Comparison of ENCODE assay signal across 16 mouse cellular contexts in the genomic region with DNA sequence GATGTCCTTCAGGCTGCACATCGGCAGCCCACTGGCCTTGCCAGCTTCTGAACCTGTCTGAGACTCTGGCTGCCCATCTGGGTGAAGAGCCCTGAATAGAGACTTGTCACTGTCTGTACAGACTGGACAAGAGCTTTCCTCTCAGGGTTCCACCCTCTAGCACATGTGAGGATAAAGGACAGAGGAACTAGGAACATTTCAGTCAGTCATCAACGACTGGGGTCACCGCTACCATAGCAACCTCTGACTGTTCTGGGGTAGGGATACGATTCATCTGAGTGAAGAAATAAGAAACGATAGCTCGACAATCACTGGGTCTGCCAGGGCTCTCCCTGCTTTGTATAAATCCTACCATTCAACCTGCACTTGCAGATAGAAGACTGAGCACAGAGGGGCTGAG.
DNase-seq lines count a peak whose midpoint lies in the region; ATAC-seq and TF ChIP-seq lines count a peak whose summit lies in the region.
"Had no signal": no experiment of that assay in that cellular context is flagged by ENCODE, and none has a peak within 500 bp of the region (broad histone marks: within the 10 kb centered on the region; RNA-seq: fewer than 3 reads in every experiment).

No protein-coding gene starts in this region.

- no peak overlapping the region for H3K4me2 ChIP-seq in forebrain, embryonic 16.5 days (ENCODE audit: low read length)
- H3K4me2 ChIP-seq in forebrain, embryonic 14.5 days (ENCODE audit: low read length): no peak overlapping the region
- H3K4me2 ChIP-seq in hindbrain, postnatal 0 days (ENCODE audit: low read depth, low read length): no peak overlapping the region
- no peak overlapping the region for H3K4me2 ChIP-seq in intestine, postnatal 0 days (replicated peaks; ENCODE audit: low read depth)

- no peaks in the 10 kb centered on the region for H3K27me3 ChIP-seq in forebrain, embryonic 10.5 days (ENCODE audit: poor library complexity, severe bottlenecking)
- H3K27me3 ChIP-seq in forebrain, embryonic 16.5 days (replicated peaks; ENCODE audit: control insufficient read depth, insufficient read depth, low read length): no peaks in the 10 kb centered on the region
- H3K27me3 ChIP-seq in forebrain, embryonic 14.5 days (replicated peaks; ENCODE audit: control insufficient read depth, insufficient read depth, low read length): no peaks in the 10 kb centered on the region
- no peaks in the 10 kb centered on the region for H3K27me3 ChIP-seq in hindbrain, postnatal 0 days (ENCODE audit: insufficient read depth, low read length)
- H3K27me3 ChIP-seq in intestine, postnatal 0 days (replicated peaks; ENCODE audit: control insufficient read depth, insufficient read depth, low read length): no peaks in the 10 kb centered on the region
- H3K27me3 ChIP-seq: Patski had no signal

- no peak for TF ChIP-seq CTCF in hindbrain, postnatal 0 days (IDR thresholded peaks at IDR 0.05; ENCODE audit: low read depth)
- TF ChIP-seq CTCF in intestine, postnatal 0 days (IDR thresholded peaks at IDR 0.05; ENCODE audit: low read depth): no peak

- peaks cover 2% of the 10 kb centered on the region; the same call in 1 of the 2 replicates for H3K9me3 ChIP-seq in forebrain, embryonic 10.5 days
- H3K9me3 ChIP-seq in forebrain, embryonic 16.5 days (ENCODE audit: control insufficient read depth, low read length): no peaks in the 10 kb centered on the region
- no peaks in the 10 kb centered on the region for H3K9me3 ChIP-seq in forebrain, embryonic 14.5 days (replicated peaks; ENCODE audit: control insufficient read depth, low read length)
- no peaks in the 10 kb centered on the region for H3K9me3 ChIP-seq in hindbrain, postnatal 0 days (ENCODE audit: low read length)
- H3K9me3 ChIP-seq in intestine, postnatal 0 days (ENCODE audit: control insufficient read depth): no peaks in the 10 kb centered on the region

- peak overlapping the region; percentile 76 for H3K27ac ChIP-seq in forebrain, embryonic 10.5 days
- no peak overlapping the region for H3K27ac ChIP-seq in forebrain, embryonic 16.5 days (ENCODE audit: low read length)
- no peak overlapping the region for H3K27ac ChIP-seq in forebrain, embryonic 14.5 days (ENCODE audit: low read depth, low read length)
- peak overlapping the region; percentile 34; the same call in 1 of the 2 replicates for H3K27ac ChIP-seq in hindbrain, postnatal 0 days
- no peak overlapping the region for H3K27ac ChIP-seq in intestine, postnatal 0 days (ENCODE audit: low read depth, low read length)
- H3K27ac ChIP-seq: layer of hippocampus, adult 2 months had no signal

- no peak overlapping the region for H3K9ac ChIP-seq in forebrain, embryonic 16.5 days (replicated peaks; ENCODE audit: low read depth, low read length)
- H3K9ac ChIP-seq in forebrain, embryonic 14.5 days (ENCODE audit: low read length): 0 out of 2 replicates have a peak overlapping the region, but pooled peaks have one; percentile 26
- H3K9ac ChIP-seq in hindbrain, postnatal 0 days (replicated peaks; ENCODE audit: low read length): no peak overlapping the region
- H3K9ac ChIP-seq in intestine, postnatal 0 days (ENCODE audit: low read depth, low read length): no peak overlapping the region

- H3K36me3 ChIP-seq in forebrain, embryonic 10.5 days (replicated peaks): peaks cover 7% of the 10 kb centered on the region
- H3K36me3 ChIP-seq in forebrain, embryonic 16.5 days (ENCODE audit: control insufficient read depth, insufficient read depth): no peaks in the 10 kb centered on the region
- no peaks in the 10 kb centered on the region for H3K36me3 ChIP-seq in forebrain, embryonic 14.5 days (ENCODE audit: control insufficient read depth, insufficient read depth, low read length)
- H3K36me3 ChIP-seq in hindbrain, postnatal 0 days (ENCODE audit: insufficient read depth, low read length): no peaks in the 10 kb centered on the region
- H3K36me3 ChIP-seq in intestine, postnatal 0 days (ENCODE audit: control insufficient read depth, insufficient read depth): no peaks in the 10 kb centered on the region

- peaks cover 83% of the 10 kb centered on the region for H3K4me1 ChIP-seq in forebrain, embryonic 10.5 days
- H3K4me1 ChIP-seq in forebrain, embryonic 16.5 days (replicated peaks; ENCODE audit: control insufficient read depth, insufficient read depth, low read length): peaks cover 33% of the 10 kb centered on the region
- H3K4me1 ChIP-seq in forebrain, embryonic 14.5 days (ENCODE audit: control insufficient read depth, insufficient read depth, low read length): peaks cover 41% of the 10 kb centered on the region
- H3K4me1 ChIP-seq in hindbrain, postnatal 0 days (ENCODE audit: insufficient read depth, low read length): peaks cover 8% of the 10 kb centered on the region
- H3K4me1 ChIP-seq in intestine, postnatal 0 days (replicated peaks; ENCODE audit: control insufficient read depth, insufficient read depth, low read length): no peaks in the 10 kb centered on the region

- WGBS in forebrain, embryonic 10.5 days: 47% methylated on average over 6 of the region's 6 CpGs
- WGBS in forebrain, embryonic 16.5 days: 27% methylated on average over 6 of the region's 6 CpGs
- WGBS in forebrain, embryonic 14.5 days: 32% methylated on average over 6 of the region's 6 CpGs
- 18% methylated on average over 6 of the region's 6 CpGs for WGBS in hindbrain, postnatal 0 days
- WGBS in intestine, postnatal 0 days: 60% methylated on average over 6 of the region's 6 CpGs

- no peak overlapping the region for H3K4me3 ChIP-seq in forebrain, embryonic 10.5 days
- H3K4me3 ChIP-seq in forebrain, embryonic 16.5 days (replicated peaks; ENCODE audit: low read length): no peak overlapping the region
- H3K4me3 ChIP-seq in forebrain, embryonic 14.5 days (ENCODE audit: low read depth, low read length): no peak overlapping the region
- no peak overlapping the region for H3K4me3 ChIP-seq in hindbrain, postnatal 0 days (ENCODE audit: low read length)
- no peak overlapping the region for H3K4me3 ChIP-seq in intestine, postnatal 0 days (ENCODE audit: low read depth, low read length)
- H3K4me3 ChIP-seq: layer of hippocampus, adult 2 months had no signal

- no peak for DNase-seq in forebrain, embryonic 10.5 days (ENCODE audit: extremely low spot score, low spot score)
- peak; percentile 33 for DNase-seq in forebrain, embryonic 14.5 days (ENCODE audit: low spot score)
- DNase-seq in hindbrain, postnatal 0 days (ENCODE audit: low spot score): peak; percentile 51
- DNase-seq in retina, embryonic 14.5 days (ENCODE audit: low spot score): peak; percentile 45
- DNase-seq in heart, postnatal 14 days: no peak
- no peak for DNase-seq in frontal cortex, postnatal 36 days (ENCODE audit: low spot score in 2 of 2)
- DNase-seq: cerebellum, adult 11-12 months; heart, adult 18-20 months; liver; lung, adult 18-20 months; lung, postnatal 36 days; thymus, postnatal 4 days had no signal

- no peak for ATAC-seq in forebrain, embryonic 16.5 days
- no peak for ATAC-seq in forebrain, embryonic 14.5 days
- peak; percentile 83 for ATAC-seq in hindbrain, postnatal 0 days
- ATAC-seq in intestine, postnatal 0 days: no peak
- ATAC-seq: Patski had no signal

- intact Hi-C loops in heart, postnatal 14 days (cut with DNase I): no loop called here

Comparison
In these comparisons a context has a peak if more than half of its experiments do, and no peak if none do; other contexts are left out.
1. DNase-seq: peak in forebrain, embryonic 14.5 days (single experiment), hindbrain, postnatal 0 days (single experiment) and retina, embryonic 14.5 days (single experiment); none in forebrain, embryonic 10.5 days (single experiment), heart, postnatal 14 days (0 of 2) and frontal cortex, postnatal 36 days (0 of 2).
2. H3K27ac ChIP-seq: peak in forebrain, embryonic 10.5 days (single experiment) and hindbrain, postnatal 0 days (single experiment); none in forebrain, embryonic 16.5 days (single experiment), forebrain, embryonic 14.5 days (single experiment) and intestine, postnatal 0 days (single experiment).